Mouse (Mus musculus): Measurements from ENCODE around the gene Zfp518b. TPM values are rescaled to one million over a fixed set of nuclear protein-coding genes. Genes with fewer than 3 reads are reported as not detected.

Gene Zfp518b
- total and polyA plus RNA-seq, 3 experiments, result not detected

GRCm38 (mm10) chr5:38618908-38619307 is 65.7 kb downstream of the Zfp518b start:
- H3K4me3 ChIP-seq (ENCODE audit: control insufficient read depth in 1 of 2, insufficient read depth in 1 of 2, low read depth in 2 of 2, low read length in 2 of 2), result no peak overlapping the region
- H3K9ac ChIP-seq (ENCODE audit: control insufficient read depth, low read depth, low read length, poor library complexity, severe bottlenecking), result no peak overlapping the region
- H3K36me3 ChIP-seq (ENCODE audit: control insufficient read depth in 1 of 2, insufficient read depth in 2 of 2, low read length in 2 of 2), result no peaks in the 10 kb centered on the region
- no peak for DNase-seq (ENCODE audit: low read depth, low spot score)
- H3K79me2 ChIP-seq (ENCODE audit: control insufficient read depth, insufficient read depth, low read length, poor library complexity), result no peaks in the 10 kb centered on the region
- no peaks in the 10 kb centered on the region for H3K4me1 ChIP-seq (ENCODE audit: control insufficient read depth in 1 of 2, insufficient read depth in 2 of 2, low read length in 2 of 2)
- no peak for TF ChIP-seq NRF1 (IDR thresholded peaks at IDR 0.05; ENCODE audit: insufficient read depth, low read depth, low read length, poor library complexity, severe bottlenecking)
- no peak for TF ChIP-seq POLR2A (IDR thresholded peaks at IDR 0.05; ENCODE audit: control insufficient read depth in 1 of 2, insufficient read depth in 1 of 2, low read depth in 1 of 2, low read length in 2 of 2, poor library complexity in 1 of 2)
- no peak for TF ChIP-seq MAZ (IDR thresholded peaks at IDR 0.05; ENCODE audit: low read depth, low read length)
- no peak for TF ChIP-seq POLR2AphosphoS2 (IDR thresholded peaks at IDR 0.05; ENCODE audit: low read length)
- H3K9me3 ChIP-seq (replicated peaks; ENCODE audit: insufficient read depth, low read length), result no peaks in the 10 kb centered on the region
- H3K27me3 ChIP-seq (ENCODE audit: control insufficient read depth in 1 of 2, insufficient read depth in 2 of 2, low read length in 2 of 2), result peaks cover 0 to 1% of the 10 kb centered on the region in 2 experiments; a peak in 1 of 4 replicates
- H3K27ac ChIP-seq (ENCODE audit: control insufficient read depth, low read depth, low read length), result no peak overlapping the region

Other genes starting within 250 kb of the Zfp518b start
- gene Slc2a9, start 181.7 kb downstream of the Zfp518b start, total RNA-seq (2012; rRNA removed), result 1.1 and 2.3 TPM in 2 replicates
- gene Slc2a9, start 181.7 kb downstream of the Zfp518b start, polyA plus RNA-seq (2012; ENCODE audit: insufficient read depth in 1 of 2, insufficient read length in 2 of 2, low read depth in 1 of 2, low replicate concordance in 2 of 2, missing spikeins in 1 of 2), result 1 to 10 TPM in 1 of 2 experiments, not detected in 1; 4.2 TPM
- 174 and 176 TPM in 2 replicates for gene Wdr1, start 121.6 kb downstream of the Zfp518b start, total RNA-seq (2012; rRNA removed)
- 100 to 1,000 TPM in 1 of 2 experiments, not detected in 1; 144 TPM for gene Wdr1, start 121.6 kb downstream of the Zfp518b start, polyA plus RNA-seq (2012; ENCODE audit: insufficient read depth in 1 of 2, insufficient read length in 2 of 2, low read depth in 1 of 2, low replicate concordance in 2 of 2, missing spikeins in 1 of 2)
- gene Clnk, start 192.0 kb upstream of the Zfp518b start, total RNA-seq (2012; rRNA removed), result not detected in 2 replicates
- not detected for gene Clnk, start 192.0 kb upstream of the Zfp518b start, polyA plus RNA-seq (2012; ENCODE audit: insufficient read depth in 1 of 2, insufficient read length in 2 of 2, low read depth in 1 of 2, low replicate concordance in 2 of 2, missing spikeins in 1 of 2)